Mouse (Mus musculus) limb, embryonic 11.5 days (tissue): ENCODE results near the gene Chic1. TPM values are rescaled to one million over a fixed set of nuclear protein-coding genes. Genes with fewer than 3 reads are reported as not detected.

Experiments
- ATAC-seq: fragments of 200-750 bp; cut with Nextera tagmentation; 2 replicates; pipeline ENCODE4 v1.8.0; 2017; ENCODE audit warnings: low read depth; ENCODE audit not compliant: insufficient number of reproducible peaks, low FRiP score, low TSS enrichment
- DNase-seq: peaks from one replicate; pipeline ENCODE4 v3.0.0-alpha.2; 2015; ENCODE audit warnings: low spot score
- H3K27ac ChIP-seq: fragments of 300-500 bp; sonication (generic); replicated peaks from 2 replicates; pipeline ENCODE4 v1.5.1; 2014; ENCODE audit warnings: low read depth, mild to moderate bottlenecking, low read length
- H3K27me3 ChIP-seq: fragments of 300-500 bp; sonication (generic); 2 replicates; pipeline ENCODE4 v1.6.1; 2014; ENCODE audit warnings: mild to moderate bottlenecking, low read length, mixed read lengths; ENCODE audit not compliant: control insufficient read depth, insufficient read depth
- H3K36me3 ChIP-seq: fragments of 300-500 bp; sonication (generic); 2 replicates; pipeline ENCODE4 v1.6.1; 2014; ENCODE audit warnings: mild to moderate bottlenecking, low read length, moderate library complexity, mixed read lengths; ENCODE audit not compliant: control insufficient read depth, insufficient read depth
- H3K4me1 ChIP-seq: fragments of 300-500 bp; sonication (generic); 2 replicates; pipeline ENCODE4 v1.6.1; 2014; ENCODE audit warnings: low read length, mixed read lengths; ENCODE audit not compliant: control insufficient read depth, insufficient read depth
- H3K4me2 ChIP-seq: fragments of 300-500 bp; sonication (generic); 2 replicates; pipeline ENCODE4 v1.6.1; 2014; ENCODE audit warnings: low read depth, mild to moderate bottlenecking, moderate library complexity; ENCODE audit not compliant: severe bottlenecking
- H3K4me3 ChIP-seq: fragments of 300-500 bp; sonication (generic); 2 replicates; pipeline ENCODE4 v1.5.1; 2014; ENCODE audit warnings: low read depth, low read length
- H3K9ac ChIP-seq: fragments of 300-500 bp; sonication (generic); 2 replicates; pipeline ENCODE4 v1.6.1; 2014; ENCODE audit warnings: mild to moderate bottlenecking, low read length
- H3K9me3 ChIP-seq: fragments of 300-500 bp; sonication (generic); 2 replicates; pipeline ENCODE4 v1.6.1; 2016; ENCODE audit warnings: low read length; ENCODE audit not compliant: control insufficient read depth
- WGBS: fragments of 180-500 bp; shearing (Covaris S2); extraction: QIAGEN DNeasy Blood & Tissue Kit; methylation state at CpG from one replicate; pipeline ENCODE4 v1.1.7; 2014; 5-methylcytosine and 5-hydroxymethylcytosine counted together
- polyA plus RNA-seq: library from polyadenylated mRNA; unstranded; fragments of >200 nt; fragmentation: Nextera tagmentation; extraction: Ambion mirVana; gene quantifications from 2 replicates; pipeline ENCODE4 v1.2.1, GENCODE M21; 2014

Gene Chic1
- polyA plus RNA-seq, 1 experiment from 2014 or later: 3.6 TPM

DNA sequence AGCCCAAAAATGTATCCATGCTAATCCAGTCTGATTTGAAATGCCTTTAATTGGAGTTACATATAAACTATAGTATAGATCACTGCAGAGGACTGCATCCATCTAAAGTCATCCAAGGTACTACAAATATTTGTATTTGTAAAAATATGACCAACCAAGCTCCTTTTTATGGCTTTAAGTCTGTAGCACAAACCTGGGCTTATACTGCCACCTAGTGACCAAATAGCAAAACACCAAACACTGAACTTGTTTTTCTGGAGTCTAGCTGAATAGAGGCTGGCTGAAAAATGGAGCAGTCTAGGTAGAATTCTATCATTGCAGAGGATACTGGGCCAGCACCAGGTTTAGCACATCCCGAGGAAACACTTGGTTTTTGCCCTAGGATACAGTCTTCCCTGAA, 84.5 kb downstream of the Chic1 start:
- H3K27me3 ChIP-seq: peaks cover 16% of the 10 kb centered on the region
- H3K36me3 ChIP-seq: no peaks in the 10 kb centered on the region
- no peak overlapping the region for H3K9ac ChIP-seq
- H3K9me3 ChIP-seq: no peaks in the 10 kb centered on the region
- H3K4me1 ChIP-seq: no peaks in the 10 kb centered on the region
- WGBS: 5% methylated on average over 1 of the region's 1 CpGs
- H3K4me2 ChIP-seq: no peak overlapping the region
- ATAC-seq (no peak), DNase-seq (peak; percentile 26)
- H3K4me3 ChIP-seq: no peak overlapping the region
- no peak overlapping the region for H3K27ac ChIP-seq

DNA sequence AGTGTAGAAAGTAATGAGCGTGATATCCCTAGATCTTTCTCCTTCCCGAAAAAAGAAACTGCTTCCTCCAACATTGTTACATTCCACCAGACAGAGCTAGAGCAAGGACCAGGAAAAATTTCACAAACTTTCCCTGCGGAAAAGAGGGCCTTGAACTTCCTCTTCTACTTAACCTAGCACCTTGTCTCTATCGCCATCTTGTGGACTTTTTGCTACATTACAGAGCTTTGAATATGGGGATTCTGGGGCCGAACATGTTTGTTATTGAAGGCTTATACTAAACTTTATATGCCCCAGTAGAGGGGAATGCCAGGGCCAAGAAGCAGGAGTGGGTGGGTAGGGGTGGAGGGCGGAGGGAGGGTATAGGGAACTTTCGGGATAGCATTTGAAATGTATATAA, 87.5 kb downstream of the Chic1 start:
- no peaks in the 10 kb centered on the region for H3K4me1 ChIP-seq
- no peak for ATAC-seq
- no peak overlapping the region for H3K4me3 ChIP-seq
- WGBS: 38% methylated on average over 7 of the region's 7 CpGs
- H3K9me3 ChIP-seq: no peaks in the 10 kb centered on the region
- no peaks in the 10 kb centered on the region for H3K36me3 ChIP-seq
- no peak overlapping the region for H3K4me2 ChIP-seq
- H3K9ac ChIP-seq: no peak overlapping the region
- peaks cover 20% of the 10 kb centered on the region for H3K27me3 ChIP-seq
- no peak overlapping the region for H3K27ac ChIP-seq
- no peak for DNase-seq

Other genes starting within 250 kb of the Chic1 start
- gene Nap1l2, start 169.8 kb upstream of the Chic1 start, polyA plus RNA-seq: 3.1 TPM in 2 replicates
- gene Cdx4, start 35.1 kb upstream of the Chic1 start, polyA plus RNA-seq: 0.10 TPM in 1 of 2 replicates, not detected in the other
- gene Tsx, start 58.0 kb downstream of the Chic1 start, polyA plus RNA-seq: 0.44 TPM in 1 of 2 replicates, not detected in the other
- not detected in 2 replicates for gene Gm26992, start 65.5 kb downstream of the Chic1 start, polyA plus RNA-seq